Mouse (Mus musculus) retina, postnatal 7 days (tissue): ENCODE results near the gene Utp20.
"Not testable (repeated sequence)": the region's sequence is repeated elsewhere in the genome, so short reads cannot be mapped to it uniquely, and the experiment has no call there.

ENCODE experiments used
- DNase-seq: peaks from one replicate; pipeline ENCODE4 v3.0.0-alpha.2; 2012; ENCODE audit warnings: low read depth, low spot score

Gene Utp20

DNA sequence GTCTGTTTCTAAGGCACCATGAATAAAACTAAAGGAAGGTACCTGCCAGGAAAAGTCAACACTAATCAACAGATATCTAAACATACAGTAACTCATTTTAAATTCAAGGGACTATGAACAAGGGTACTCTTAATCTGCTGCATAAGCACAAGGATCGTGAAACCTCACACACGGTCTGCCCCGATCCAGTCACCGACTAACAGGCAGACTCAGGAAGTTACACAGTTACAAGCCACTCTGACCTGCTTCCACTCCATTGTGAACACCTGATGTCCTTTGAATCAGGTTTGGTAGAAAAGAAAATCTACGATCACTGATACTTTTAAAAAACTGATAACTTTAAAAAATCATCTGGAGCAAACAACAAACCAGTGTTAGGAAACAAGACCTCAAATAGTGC lies 42.7 kb downstream of the Utp20 start:
- no peak for DNase-seq

DNA sequence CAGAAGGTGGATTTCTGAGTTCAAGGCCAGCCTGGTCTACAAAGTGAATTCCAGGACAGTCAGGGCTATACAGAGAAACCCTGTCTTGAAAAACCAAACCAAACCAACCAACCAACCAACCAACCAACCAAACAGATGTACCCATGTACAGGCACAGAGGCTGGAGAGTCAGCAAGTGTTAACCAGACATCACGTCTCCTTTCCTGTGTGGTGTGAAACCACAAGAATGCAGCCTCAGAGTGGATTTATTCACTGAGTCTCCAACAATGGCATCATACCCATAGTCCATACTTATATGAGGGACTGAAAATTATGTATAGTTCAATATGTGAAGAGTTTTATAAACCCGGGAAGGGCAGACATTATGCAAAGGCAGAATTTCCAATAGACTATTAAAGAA lies 43.5 kb downstream of the Utp20 start:
- not testable (repeated sequence) for DNase-seq

DNA sequence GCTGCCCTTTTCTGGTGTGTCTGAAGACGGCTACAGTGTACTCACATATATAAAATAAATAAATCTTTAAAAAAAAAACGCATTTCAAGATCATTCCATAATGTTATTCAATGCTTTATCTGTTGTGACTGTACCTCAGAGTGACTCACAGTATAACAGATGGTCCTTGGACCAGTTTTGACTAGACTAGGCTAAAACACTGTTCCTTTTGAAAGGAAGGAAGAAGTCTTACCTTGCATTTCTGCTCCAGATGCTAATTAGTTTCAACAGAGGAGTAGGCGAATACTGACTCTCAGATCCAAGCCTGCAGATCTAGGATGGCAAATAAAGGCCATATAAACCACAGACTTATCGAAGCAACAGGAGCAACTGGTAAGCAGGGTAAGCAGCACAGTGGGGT lies 45.9 kb downstream of the Utp20 start:
- no peak for DNase-seq

DNA sequence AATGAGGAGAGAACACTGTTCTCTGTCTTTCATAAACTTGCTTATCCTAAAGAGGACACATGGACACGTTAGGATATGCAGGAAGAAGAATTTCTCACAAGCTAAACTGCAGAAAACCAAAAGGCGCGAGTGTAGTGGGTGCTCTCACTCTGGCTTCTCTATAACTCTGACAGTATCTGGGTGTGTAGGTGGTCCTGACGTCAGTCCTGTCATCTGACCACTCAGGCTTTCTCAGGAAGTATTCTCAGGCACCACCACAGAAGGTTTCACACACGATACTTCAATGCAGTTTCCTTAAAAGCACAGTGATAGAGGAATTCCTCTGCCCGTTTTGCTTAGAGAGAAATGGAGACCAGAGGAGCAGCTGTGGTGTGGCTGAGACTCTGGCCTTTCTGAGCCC lies 50.4 kb downstream of the Utp20 start:
- no peak for DNase-seq

DNA sequence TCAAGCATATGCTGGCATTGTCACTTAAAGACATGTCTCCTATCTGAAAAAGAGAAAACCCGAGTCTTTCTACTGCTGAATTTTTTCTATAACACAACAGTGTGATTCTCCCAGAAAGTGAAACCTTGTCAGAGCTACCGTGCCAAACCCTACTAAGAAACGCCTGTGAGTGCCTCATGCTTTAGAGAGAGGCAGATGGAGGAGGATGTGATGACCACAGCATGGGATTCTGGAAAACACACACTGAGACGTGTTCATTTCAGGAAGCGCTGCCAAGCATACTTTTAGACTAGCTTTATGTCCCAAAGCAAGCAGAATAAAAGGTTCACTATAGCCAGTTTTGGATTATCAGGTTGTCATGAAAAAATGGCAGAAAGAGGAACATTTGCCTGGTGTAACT lies 53.6 kb downstream of the Utp20 start:
- not testable (repeated sequence) for DNase-seq

DNA sequence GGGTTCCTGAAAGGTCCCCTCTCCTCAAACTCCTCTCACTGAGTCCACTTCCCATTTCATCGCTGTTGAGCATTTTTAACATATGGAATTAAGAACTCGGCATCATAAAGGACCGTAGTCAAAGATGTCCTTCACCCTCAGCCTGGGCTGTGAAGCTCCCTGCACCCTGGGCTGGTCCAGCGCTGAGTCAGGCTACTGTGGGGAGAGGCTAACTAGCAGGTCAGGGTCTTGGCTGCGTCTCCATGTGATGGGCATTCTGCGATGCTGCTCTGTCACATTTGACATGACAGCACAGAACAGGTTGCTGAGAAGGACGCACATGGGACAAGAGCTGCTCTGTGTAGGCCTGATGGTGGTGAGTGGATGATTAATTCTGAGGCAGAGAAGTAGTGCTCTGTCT lies 56.9 kb downstream of the Utp20 start:
- DNase-seq: no peak

DNA sequence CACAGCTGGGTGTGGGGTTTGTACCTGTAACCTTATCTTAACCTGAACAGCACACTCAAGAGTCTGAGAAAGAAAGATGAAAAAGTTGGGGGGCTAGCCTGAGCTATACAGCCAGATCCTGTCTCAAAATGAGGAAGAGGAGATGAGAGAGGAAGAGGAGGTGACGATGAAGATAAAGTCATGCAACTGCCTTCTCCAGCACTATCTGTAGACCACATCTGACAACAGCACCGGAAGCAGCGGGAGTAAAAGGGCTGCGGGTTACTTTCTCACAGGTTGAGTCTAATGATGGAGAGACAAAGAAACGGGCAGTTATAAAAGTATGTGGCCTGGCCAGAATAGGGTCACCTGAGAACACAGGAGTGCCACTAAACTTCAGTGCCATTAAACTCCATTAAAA lies 57.6 kb downstream of the Utp20 start:
- DNase-seq: no peak

DNA sequence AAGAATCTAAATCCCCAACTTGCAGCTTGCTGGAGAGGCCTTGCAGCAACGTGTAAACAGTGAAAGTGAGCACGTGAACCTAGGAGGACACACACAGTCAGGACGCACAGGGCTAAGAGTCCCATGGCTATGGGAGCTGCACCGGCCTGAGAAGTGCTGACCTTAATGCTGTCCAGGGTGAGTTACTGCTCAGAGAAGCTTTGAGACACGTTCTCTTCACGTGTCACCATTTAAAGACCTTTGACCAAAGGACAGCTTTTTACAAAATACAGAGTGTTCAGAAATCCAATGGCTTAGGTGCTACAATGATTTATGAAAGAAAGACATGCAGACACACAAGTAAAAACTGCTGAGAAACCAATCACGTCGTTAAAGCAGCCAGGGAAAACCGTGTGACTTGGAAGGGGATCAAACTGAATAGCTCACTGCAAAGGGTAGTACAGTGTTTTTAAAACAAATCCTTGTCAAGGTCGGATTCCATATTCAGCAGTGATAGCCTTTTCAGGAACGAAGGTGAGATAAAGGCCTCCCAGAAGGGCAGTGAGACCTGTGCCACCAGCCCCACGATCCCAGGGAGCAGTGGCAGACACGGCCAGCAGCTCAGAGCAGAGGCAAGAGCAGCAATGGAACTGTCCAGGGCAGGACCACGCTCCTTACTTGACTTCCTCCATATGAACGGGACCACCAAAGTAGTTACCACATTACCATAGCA lies 61.0 kb downstream of the Utp20 start:
- no peak for DNase-seq

DNA sequence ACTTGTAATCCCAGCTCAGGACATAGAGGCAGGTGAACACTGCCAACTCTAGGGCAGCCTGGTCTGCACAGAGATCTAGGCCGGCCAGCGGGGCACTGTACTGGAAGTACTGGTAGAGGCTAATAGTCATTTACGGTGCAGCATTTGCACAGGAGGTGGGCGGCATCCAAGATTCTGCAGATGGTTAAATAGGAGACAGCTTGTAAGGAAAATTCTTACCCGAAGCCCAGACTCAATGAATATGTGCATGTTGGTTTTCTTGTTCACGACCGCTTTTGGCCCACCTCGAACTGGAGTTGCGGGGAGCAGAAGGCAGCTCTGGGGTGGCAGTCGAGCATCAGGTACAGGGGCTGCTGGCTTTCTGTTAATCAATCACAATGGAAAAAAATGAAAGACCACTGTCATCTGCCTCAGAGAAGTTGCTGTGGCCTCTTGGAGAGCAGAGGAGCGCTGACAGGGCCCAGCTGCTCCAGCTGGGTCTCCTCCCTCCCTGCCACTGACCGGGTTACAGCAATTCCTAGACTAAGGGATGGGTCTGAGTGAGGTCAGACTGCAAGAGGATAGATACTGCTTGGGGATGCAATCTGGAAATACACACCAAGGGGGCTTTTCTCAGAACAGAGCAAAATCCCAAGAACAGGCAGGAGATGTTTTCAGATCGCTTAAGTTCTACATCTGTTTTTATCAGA lies 64.9 kb downstream of the Utp20 start:
- DNase-seq: no peak

DNA sequence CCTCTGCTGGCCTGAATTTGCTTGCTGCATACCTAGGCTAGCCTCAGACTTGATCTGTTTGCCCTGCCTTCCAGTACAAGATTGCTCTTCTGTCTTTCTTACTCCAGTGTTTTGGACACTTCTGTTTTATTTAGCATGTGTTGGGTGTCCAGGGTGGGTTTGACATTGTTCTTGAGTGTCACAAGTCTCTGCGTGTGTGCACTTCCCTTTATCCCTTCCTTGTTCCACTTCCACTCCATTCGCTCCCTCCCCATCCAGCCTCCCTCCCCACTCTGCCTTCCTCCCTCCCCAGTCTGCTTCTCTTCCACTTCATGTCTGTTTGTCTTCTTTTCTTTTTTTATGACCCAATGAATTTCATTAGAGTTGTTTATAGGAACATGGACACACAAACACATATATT lies 85.2 kb downstream of the Utp20 start:
- no peak for DNase-seq

DNA sequence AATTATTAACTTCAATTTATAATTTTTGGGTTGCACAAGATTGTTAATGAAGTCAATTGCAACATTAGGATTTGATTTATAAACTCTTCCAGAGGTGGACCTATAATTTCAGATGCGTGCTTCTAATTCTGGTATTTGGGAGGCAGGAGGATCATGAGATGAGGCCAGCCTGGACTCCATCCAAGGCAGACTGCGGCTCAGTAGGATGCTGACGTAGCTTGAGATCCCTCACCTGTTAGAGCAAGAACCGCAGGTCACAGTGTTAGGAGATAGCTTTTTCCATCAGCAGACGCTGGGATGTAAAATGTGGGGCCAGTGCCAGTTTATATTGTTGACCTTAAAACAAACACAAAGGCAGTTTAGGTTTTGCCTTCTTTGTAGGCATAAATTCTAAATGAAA lies 85.8 kb downstream of the Utp20 start:
- DNase-seq: no peak

DNA sequence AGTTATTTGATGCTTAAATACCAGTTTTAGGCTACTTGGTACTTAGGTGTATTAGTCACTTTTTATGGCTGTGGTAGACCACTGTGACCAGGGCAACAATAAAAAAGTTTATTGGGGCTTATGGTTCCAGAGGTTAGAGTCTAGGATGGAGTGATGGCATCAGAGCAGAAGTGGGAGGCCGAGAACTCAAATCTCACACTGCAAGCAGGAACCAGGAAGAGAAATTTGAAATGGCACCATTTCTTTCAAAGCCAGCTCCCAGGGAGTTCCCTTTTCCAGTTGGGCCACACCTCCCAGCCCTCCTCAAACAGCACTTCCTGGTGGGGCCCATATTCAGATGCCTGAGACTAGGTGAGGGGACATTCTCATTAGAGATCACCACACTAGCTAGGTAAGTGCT lies 86.8 kb downstream of the Utp20 start:
- no peak for DNase-seq

DNA sequence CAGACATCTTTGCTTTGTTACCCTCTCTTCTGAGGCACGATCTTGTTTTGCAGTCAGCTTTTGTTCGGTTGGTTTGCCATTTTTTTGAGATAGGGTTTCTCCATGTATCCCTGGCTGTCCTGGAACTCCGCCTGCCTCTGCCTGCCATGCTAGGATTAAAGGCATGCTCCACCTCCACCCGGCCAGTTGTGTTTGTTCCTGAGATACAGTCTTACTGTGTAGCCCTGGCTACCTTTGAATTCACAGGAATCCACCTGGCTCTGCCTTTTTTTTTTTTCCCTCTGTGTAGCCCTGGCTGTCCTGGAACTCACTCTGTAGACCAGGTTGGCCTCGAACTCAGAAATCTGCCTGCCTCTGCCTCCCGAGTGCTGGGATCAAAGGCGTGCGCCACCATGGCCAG lies 87.5 kb downstream of the Utp20 start:
- DNase-seq: not testable (repeated sequence)

DNA sequence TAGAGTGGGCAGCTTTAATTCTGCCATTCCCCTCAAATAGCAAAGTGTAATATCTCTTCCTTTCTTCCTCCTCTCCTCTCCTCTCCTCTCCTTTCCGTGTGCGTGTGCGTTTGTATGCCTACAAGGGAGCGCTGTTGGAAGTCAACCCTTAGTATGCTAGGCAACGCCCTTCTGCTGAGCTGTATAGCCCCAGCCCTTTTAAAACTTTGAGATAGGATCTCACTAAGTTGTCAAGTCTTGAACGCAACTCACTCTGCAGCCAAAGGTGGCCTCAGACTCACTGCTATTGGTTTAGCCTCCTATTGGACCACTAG lies 94.3 kb downstream of the Utp20 start:
- DNase-seq: no peak

DNA sequence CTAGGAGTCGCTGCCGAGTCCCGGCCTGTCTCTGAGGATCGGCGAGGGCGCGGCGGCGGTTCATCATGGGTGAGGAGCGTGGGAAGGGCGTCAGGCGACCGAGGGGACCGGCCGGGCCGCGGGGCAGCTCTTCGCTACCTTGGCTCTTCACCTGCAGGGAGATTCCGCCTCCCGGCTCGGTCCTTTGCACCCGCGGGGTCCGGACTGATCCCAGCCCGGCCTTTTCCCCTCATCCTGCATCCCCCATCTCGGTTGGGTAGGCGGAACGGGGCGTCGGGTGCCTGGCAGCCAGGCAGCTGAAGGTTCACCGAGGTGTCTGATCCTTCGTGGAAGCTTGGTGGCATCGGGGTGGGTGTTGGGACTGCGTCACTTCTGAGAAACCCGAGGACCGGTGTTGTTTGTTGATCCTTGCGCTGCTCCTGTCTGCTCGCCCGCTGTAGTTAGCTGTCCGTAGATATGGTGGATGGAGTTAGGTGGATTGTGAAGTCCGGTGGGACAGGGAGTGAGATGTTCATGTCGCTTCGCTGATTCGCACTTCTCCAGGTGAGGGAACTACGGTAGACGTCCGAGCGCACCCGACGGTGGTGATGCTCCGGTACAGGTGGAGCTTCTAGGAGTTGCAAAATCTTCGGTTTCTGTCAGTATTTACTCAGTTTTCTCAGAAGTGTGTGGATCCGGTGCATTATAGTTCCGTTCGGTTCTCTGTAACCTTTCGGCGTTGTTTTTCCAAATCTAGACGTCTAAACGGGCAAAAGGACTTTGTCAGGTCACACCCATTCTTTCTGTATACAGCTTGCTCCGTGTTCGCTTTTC lies 94.9 kb downstream of the Utp20 start:
- DNase-seq: peak; percentile 14

DNA sequence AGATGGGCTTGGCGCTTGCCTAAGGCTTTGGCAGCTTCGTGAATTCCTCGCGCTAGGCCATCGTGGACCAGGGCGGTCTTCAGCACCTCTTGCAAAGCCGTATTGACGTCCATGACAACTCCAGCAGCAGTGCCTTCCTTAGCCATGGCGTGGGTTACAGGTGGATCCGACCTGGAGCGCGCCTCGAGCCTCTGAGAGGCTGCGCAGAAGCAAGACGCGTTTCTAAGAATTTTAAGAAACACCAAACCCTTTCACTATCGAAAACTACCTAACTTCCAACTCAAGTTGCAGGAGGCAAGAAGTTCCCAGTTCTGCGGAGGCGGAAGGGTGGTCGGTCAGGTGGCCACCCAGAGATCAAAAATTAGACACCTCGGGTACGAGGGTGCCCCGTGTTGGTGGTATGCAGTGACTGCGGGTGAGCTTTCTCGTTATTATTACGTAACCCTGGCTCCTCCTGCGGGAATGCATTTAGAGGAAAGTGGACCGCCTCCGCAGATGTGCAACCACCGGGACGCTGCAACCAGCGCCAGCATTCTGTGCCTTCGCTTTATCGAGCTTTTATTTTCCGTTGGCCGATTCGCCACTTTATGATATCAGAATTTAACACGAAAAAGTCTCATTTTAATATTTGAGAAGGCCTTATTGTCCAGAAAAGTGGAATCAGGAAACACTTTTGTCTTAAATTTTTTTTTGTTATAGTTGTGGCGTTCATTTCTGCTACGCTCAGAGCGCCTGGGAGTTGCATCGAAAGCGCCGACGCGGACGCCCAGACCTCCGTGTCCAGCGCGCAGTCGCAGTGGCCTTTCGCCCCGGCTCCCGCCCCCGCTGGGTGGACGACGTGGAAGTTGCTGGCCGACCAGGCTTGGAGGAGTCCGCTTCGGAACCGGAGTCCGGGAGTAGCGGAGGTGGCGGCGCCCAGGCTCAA lies 95.8 kb downstream of the Utp20 start, which contains the start of gene Arl1:
Gene Arl1 (plus strand): TSS at position 288 of the 925 bp plus-strand sequence.
- peak; percentile 89 for DNase-seq

DNA sequence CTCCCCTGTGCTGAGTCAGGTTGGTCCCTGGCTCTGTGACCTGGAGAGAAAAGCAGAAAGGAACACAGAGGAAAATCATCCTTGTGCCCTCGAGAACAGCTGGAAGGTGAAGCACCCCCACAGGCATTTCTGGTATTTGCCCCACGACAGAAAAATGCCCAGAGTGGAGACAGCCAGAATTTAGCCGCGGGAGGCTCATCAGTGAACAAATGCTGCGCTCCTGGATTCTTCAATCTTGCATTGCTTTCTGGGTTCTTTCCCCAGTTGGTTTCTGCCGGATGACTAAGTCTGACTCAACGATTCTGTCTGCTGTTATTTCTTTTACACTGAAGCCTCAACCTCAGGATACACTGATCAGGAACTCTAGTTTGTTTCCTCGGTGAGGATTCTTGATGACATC lies 98.4 kb downstream of the Utp20 start:
- no peak for DNase-seq

DNA sequence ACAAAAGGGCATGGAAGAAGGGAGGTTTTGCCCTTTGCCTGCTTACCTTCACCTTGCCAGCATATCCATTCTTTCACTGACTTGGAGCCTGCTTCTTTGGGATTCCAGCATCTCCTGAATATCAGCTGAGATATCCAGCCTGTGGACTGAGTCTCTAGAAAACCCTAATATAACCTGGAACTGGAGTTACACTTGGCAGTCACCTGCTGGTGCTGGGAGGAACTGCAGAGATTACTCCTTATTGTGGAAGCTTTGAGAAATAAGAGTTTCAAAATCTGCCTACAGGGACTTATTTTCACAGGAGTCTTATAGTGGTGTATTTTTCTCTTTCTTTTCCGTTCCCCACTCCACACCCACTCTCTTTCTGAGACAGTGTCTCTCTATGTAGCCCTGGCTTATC lies 99.5 kb downstream of the Utp20 start:
- no peak for DNase-seq

DNA sequence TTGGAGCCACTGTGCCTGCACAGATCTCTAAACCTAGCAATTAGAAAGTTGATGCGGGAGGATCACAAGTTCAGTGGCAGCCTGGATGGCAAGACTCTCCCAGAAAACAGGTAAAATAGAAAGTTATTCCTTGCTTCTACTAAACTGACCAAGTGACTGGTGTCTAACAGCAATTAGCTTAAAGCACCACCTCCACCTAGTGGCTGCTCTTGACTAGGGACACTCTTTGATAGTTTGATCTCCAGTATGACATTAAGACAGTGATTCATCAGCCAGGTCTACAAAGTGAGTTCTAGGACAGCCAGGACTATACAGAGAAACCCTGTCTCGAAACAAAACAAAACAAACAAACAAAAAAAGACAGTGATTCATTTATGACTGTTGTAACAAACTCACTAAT lies 101.3 kb downstream of the Utp20 start:
- DNase-seq: no peak

DNA sequence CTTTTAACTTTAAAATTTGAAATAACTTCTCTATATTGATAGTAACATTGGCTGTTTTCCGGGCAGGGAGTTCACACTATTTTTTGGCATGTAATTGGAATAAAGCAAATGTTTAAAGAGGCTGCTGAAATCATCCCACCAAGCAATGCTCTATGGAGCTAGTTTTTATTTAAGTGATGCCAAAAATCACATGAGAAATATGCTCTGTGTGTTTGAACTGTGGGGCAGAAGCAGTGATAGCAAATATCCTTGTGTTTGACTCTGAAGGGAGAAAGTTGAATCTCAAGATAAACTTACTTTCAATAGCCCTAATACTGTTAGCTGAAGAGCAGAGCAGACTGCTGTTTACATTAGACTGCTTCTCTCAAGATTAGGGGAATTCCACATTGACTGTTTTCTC lies 107.0 kb downstream of the Utp20 start:
- no peak for DNase-seq

DNA sequence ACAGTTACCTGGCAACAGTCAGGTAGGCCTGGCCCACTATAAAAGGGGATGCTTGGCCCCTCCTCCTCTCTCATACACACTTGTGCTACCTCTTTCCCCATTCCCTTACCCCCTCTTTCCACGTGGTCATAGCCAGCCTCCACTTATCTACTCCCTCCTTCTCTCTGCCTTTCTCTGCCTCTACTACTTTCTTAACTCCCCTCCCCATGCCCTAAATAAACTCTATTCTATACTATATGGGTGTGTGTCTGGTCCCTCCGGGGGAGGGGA lies 108.9 kb downstream of the Utp20 start:
- DNase-seq: no peak
